Mouse (Mus musculus): ENCODE results near the gene E130116L18Rik.
"Not testable (repeated sequence)": the region's sequence is repeated elsewhere in the genome, so short reads cannot be mapped to it uniquely, and the experiment has no call there.

E130116L18Rik gene

GRCm38 (mm10) chr5:25179936-25180488, 42.9 kb downstream of the E130116L18Rik start:
- DNase-seq = peak; percentile 64

DNA sequence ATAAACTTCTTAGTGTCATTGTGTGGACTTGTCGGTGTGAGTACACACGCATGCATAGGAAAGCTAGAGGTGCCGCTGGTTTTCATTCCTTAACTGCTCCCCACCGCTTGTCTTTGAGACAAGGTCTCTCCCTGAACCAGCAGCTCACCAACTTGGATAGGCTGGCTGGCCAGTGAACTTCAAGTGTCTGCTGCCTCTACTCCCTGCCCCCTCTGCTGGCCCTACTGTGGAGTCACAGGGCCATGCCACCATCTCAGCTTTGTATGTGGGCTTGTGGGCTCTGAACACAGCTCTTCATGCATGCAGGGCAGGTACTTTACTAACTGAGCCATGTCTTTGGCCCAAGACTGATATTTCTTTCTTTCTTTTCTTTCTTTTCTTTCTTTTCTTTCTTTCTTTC, 43.7 kb downstream of the E130116L18Rik start:
- peak; percentile 11 for DNase-seq

- DNase-seq = peak; percentile 52
Measured at GRCm38 (mm10) chr5:25178543-25178942, 44.4 kb downstream of the E130116L18Rik start.

- not testable (repeated sequence) for DNase-seq
Measured at GRCm38 (mm10) chr5:25177937-25178336, 45.0 kb downstream of the E130116L18Rik start.

All from kidney, postnatal 14 days (tissue).